Mouse (Mus musculus) heart, embryonic 15.5 days (tissue): Measurements from ENCODE around the gene Rapgef2. TPM values are rescaled to one million over a fixed set of nuclear protein-coding genes. Genes with fewer than 3 reads are reported as not detected.
"Not testable (repeated sequence)": the region's sequence is repeated elsewhere in the genome, so short reads cannot be mapped to it uniquely, and the experiment has no call there.

Source experiments
- ATAC-seq: fragments of 200-750 bp; cut with Nextera tagmentation; replicated peaks from 2 replicates; pipeline ENCODE4 v1.8.0; 2017; ENCODE audit warnings: low read depth, moderate TSS enrichment; ENCODE audit not compliant: insufficient number of reproducible peaks, insufficient read depth, low FRiP score
- H3K27ac ChIP-seq: fragments of 300-500 bp; sonication (generic); 2 replicates; pipeline ENCODE4 v1.5.1; 2015; ENCODE audit warnings: mild to moderate bottlenecking, inconsistent platforms
- H3K27me3 ChIP-seq: fragments of 300-500 bp; sonication (generic); 2 replicates; pipeline ENCODE4 v1.6.1; 2015; ENCODE audit warnings: inconsistent platforms
- H3K36me3 ChIP-seq: fragments of 300-500 bp; sonication (generic); 2 replicates; pipeline ENCODE4 v1.6.1; 2015; ENCODE audit warnings: mild to moderate bottlenecking, inconsistent platforms
- H3K4me1 ChIP-seq: fragments of 300-500 bp; sonication (generic); replicated peaks from 2 replicates; pipeline ENCODE4 v1.6.1; 2015; ENCODE audit warnings: inconsistent platforms
- H3K4me2 ChIP-seq: fragments of 300-500 bp; sonication (generic); 2 replicates; pipeline ENCODE4 v1.6.1; 2015; ENCODE audit warnings: inconsistent platforms, mild to moderate bottlenecking, moderate library complexity
- H3K4me3 ChIP-seq: fragments of 300-500 bp; sonication (generic); 2 replicates; pipeline ENCODE4 v1.5.1; 2015; ENCODE audit warnings: mild to moderate bottlenecking, inconsistent platforms
- H3K9ac ChIP-seq: fragments of 300-500 bp; sonication (generic); 2 replicates; pipeline ENCODE4 v1.6.1; 2015; ENCODE audit warnings: mild to moderate bottlenecking, inconsistent platforms
- H3K9me3 ChIP-seq: fragments of 300-500 bp; sonication (generic); replicated peaks from 2 replicates; pipeline ENCODE4 v1.6.1; 2016; ENCODE audit warnings: inconsistent platforms
- WGBS: fragments of 180-500 bp; shearing (Covaris S2); methylation state at CpG from one replicate; pipeline ENCODE4 v1.1.7; 2015; ENCODE audit warnings: mixed read lengths; 5-methylcytosine and 5-hydroxymethylcytosine counted together
- polyA plus RNA-seq: library from polyadenylated mRNA; unstranded; fragments of >200 nt; fragmentation: Nextera tagmentation; extraction: Ambion mirVana; gene quantifications from 2 replicates; pipeline ENCODE4 v1.2.1, GENCODE M21; 2015

Gene Rapgef2
- polyA plus RNA-seq, 1 experiment from 2014 or later, result 5.7 TPM

GRCm38 (mm10) chr3:79233478-79234415 is 52.6 kb downstream of the Rapgef2 start:
- Histone ChIP-seq H3K4me2 (peak overlapping the region; percentile 27; the same call in 1 of the 2 replicates), H3K27ac (peak overlapping the region; percentile 51), H3K36me3 (no peaks in the 10 kb centered on the region), H3K27me3 (no peaks in the 10 kb centered on the region), H3K4me3 (no peak overlapping the region), H3K4me1 (peaks cover 40% of the 10 kb centered on the region), H3K9ac (no peak overlapping the region), H3K9me3 (no peaks in the 10 kb centered on the region)
- WGBS, result 54% methylated on average over 12 of the region's 13 CpGs
- ATAC-seq, result no peak

- Histone ChIP-seq H3K4me2 (no peak overlapping the region), H3K4me3 (no peak overlapping the region), H3K9me3 (no peaks in the 10 kb centered on the region), H3K9ac (no peak overlapping the region), H3K27ac (no peak overlapping the region), H3K27me3 (no peaks in the 10 kb centered on the region), H3K36me3 (no peaks in the 10 kb centered on the region), H3K4me1 (peaks cover 16% of the 10 kb centered on the region)
- WGBS, result 83% methylated on average over 4 of the region's 4 CpGs
- no peak for ATAC-seq
Observed at GRCm38 (mm10) chr3:79230718-79231117, 55.6 kb downstream of the Rapgef2 start.

GRCm38 (mm10) chr3:79229546-79229945 is 56.8 kb downstream of the Rapgef2 start:
- whole genome bisulfite sequencing, result 59% methylated on average over 6 of the region's 6 CpGs

GRCm38 (mm10) chr3:79228304-79228703 is 58.0 kb downstream of the Rapgef2 start:
- Histone ChIP-seq H3K9ac (no peak overlapping the region), H3K4me3 (no peak overlapping the region), H3K4me2 (no peak overlapping the region), H3K4me1 (peaks cover 9% of the 10 kb centered on the region; the same call in 1 of the 2 replicates), H3K27ac (no peak overlapping the region), H3K9me3 (no peaks in the 10 kb centered on the region), H3K27me3 (no peaks in the 10 kb centered on the region), H3K36me3 (no peaks in the 10 kb centered on the region)
- ATAC-seq, result no peak

More at GRCm38 (mm10) chr3:79229546-79229945, 56.8 kb downstream of the Rapgef2 start:
- H3K4me2 ChIP-seq, result no peak overlapping the region
- no peak overlapping the region for H3K9ac ChIP-seq
- no peak for ATAC-seq
- no peak overlapping the region for H3K27ac ChIP-seq
- H3K36me3 ChIP-seq, result no peaks in the 10 kb centered on the region
- H3K27me3 ChIP-seq, result no peaks in the 10 kb centered on the region
- no peaks in the 10 kb centered on the region for H3K9me3 ChIP-seq
- no peak overlapping the region for H3K4me3 ChIP-seq
- peaks cover 16% of the 10 kb centered on the region for H3K4me1 ChIP-seq

GRCm38 (mm10) chr3:79227356-79228088 is 58.8 kb downstream of the Rapgef2 start:
- WGBS, result 82% methylated on average over 17 of the region's 17 CpGs
- Histone ChIP-seq H3K9me3 (no peaks in the 10 kb centered on the region), H3K4me2 (no peak overlapping the region), H3K9ac (no peak overlapping the region), H3K27ac (no peak overlapping the region), H3K4me3 (no peak overlapping the region), H3K27me3 (no peaks in the 10 kb centered on the region), H3K4me1 (peaks cover 9% of the 10 kb centered on the region; the same call in 1 of the 2 replicates), H3K36me3 (no peaks in the 10 kb centered on the region)
- no peak for ATAC-seq

GRCm38 (mm10) chr3:79226807-79227206 is 59.5 kb downstream of the Rapgef2 start:
- not testable (repeated sequence) for H3K4me2 ChIP-seq, H3K36me3 ChIP-seq, H3K4me3 ChIP-seq, H3K27ac ChIP-seq, H3K27me3 ChIP-seq, H3K9ac ChIP-seq, H3K9me3 ChIP-seq, ATAC-seq
- 75% methylated on average over 1 of the region's 1 CpGs for WGBS
- peaks cover 16% of the 10 kb centered on the region for H3K4me1 ChIP-seq

GRCm38 (mm10) chr3:79225888-79226287 is 60.4 kb downstream of the Rapgef2 start:
- ATAC-seq, result no peak
- Histone ChIP-seq H3K27ac (no peak overlapping the region), H3K27me3 (no peaks in the 10 kb centered on the region), H3K36me3 (no peaks in the 10 kb centered on the region), H3K9ac (no peak overlapping the region), H3K4me3 (no peak overlapping the region), H3K4me1 (peaks cover 12% of the 10 kb centered on the region), H3K9me3 (no peaks in the 10 kb centered on the region), H3K4me2 (no peak overlapping the region)
- WGBS, result 75% methylated on average over 6 of the region's 6 CpGs

- Histone ChIP-seq H3K36me3 (no peaks in the 10 kb centered on the region), H3K27ac (no peak overlapping the region), H3K9me3 (no peaks in the 10 kb centered on the region), H3K27me3 (no peaks in the 10 kb centered on the region), H3K4me2 (no peak overlapping the region), H3K9ac (no peak overlapping the region), H3K4me3 (no peak overlapping the region), H3K4me1 (peaks cover 10% of the 10 kb centered on the region)
- WGBS, result 69% methylated on average over 7 of the region's 7 CpGs
- ATAC-seq, result no peak
Observed at GRCm38 (mm10) chr3:79224352-79224751, 62.0 kb downstream of the Rapgef2 start.

- Histone ChIP-seq H3K9me3 (no peaks in the 10 kb centered on the region), H3K4me1 (peaks cover 16% of the 10 kb centered on the region), H3K4me3 (no peak overlapping the region), H3K27ac (no peak overlapping the region), H3K36me3 (no peaks in the 10 kb centered on the region), H3K27me3 (no peaks in the 10 kb centered on the region), H3K4me2 (no peak overlapping the region), H3K9ac (no peak overlapping the region)
- no peak for ATAC-seq
- WGBS, result 62% methylated on average over 8 of the region's 8 CpGs
Observed at GRCm38 (mm10) chr3:79223281-79223680, 63.0 kb downstream of the Rapgef2 start.

GRCm38 (mm10) chr3:79222192-79222960 is 63.9 kb downstream of the Rapgef2 start:
- Histone ChIP-seq H3K36me3 (no peaks in the 10 kb centered on the region), H3K27me3 (no peaks in the 10 kb centered on the region), H3K9me3 (no peaks in the 10 kb centered on the region), H3K4me1 (peaks cover 16% of the 10 kb centered on the region), H3K4me3 (no peak overlapping the region), H3K4me2 (no peak overlapping the region), H3K27ac (no peak overlapping the region), H3K9ac (no peak overlapping the region)
- ATAC-seq, result no peak
- WGBS, result 58% methylated on average over 13 of the region's 13 CpGs
